Mouse (Mus musculus): Measurements from ENCODE around the gene Hpf1.
A peak's percentile ranks its signal among the peaks of the same experiment; 100 is the strongest.

The Hpf1 gene

GRCm38 (mm10) chr8:60895878-60896277, 5.7 kb downstream of the Hpf1 start:
- DNase-seq (ENCODE audit: low read depth, low spot score) = no peak

- DNase-seq (ENCODE audit: low read depth, low spot score) = no peak
Measured at GRCm38 (mm10) chr8:60900147-60900546, 9.9 kb downstream of the Hpf1 start.

- DNase-seq (ENCODE audit: low read depth, low spot score) = no peak
Measured at GRCm38 (mm10) chr8:60912081-60912480, 21.9 kb downstream of the Hpf1 start.

- DNase-seq (ENCODE audit: low read depth, low spot score) = no peak
Measured at GRCm38 (mm10) chr8:60912554-60912953, 22.3 kb downstream of the Hpf1 start.

- DNase-seq (ENCODE audit: low read depth, low spot score) = no peak
Measured at GRCm38 (mm10) chr8:60919069-60919468, 28.9 kb downstream of the Hpf1 start.

- no peak for DNase-seq (ENCODE audit: low read depth, low spot score)
Measured at GRCm38 (mm10) chr8:60920176-60920575, 30.0 kb downstream of the Hpf1 start.

GRCm38 (mm10) chr8:60933617-60934016, 43.4 kb downstream of the Hpf1 start:
- DNase-seq (ENCODE audit: low read depth, low spot score) = no peak

- peak; percentile 30 for DNase-seq (ENCODE audit: low read depth, low spot score)
Measured at GRCm38 (mm10) chr8:60938717-60939424, 48.7 kb downstream of the Hpf1 start.

GRCm38 (mm10) chr8:60942867-60943266, 52.6 kb downstream of the Hpf1 start:
- no peak for DNase-seq (ENCODE audit: low read depth, low spot score)

GRCm38 (mm10) chr8:60947503-60947902, 57.3 kb downstream of the Hpf1 start:
- no peak for DNase-seq (ENCODE audit: low read depth, low spot score)

GRCm38 (mm10) chr8:60949859-60950258, 59.6 kb downstream of the Hpf1 start:
- DNase-seq (ENCODE audit: low read depth, low spot score) = no peak

GRCm38 (mm10) chr8:60951271-60951670, 61.1 kb downstream of the Hpf1 start:
- no peak for DNase-seq (ENCODE audit: low read depth, low spot score)

- DNase-seq (ENCODE audit: low read depth, low spot score) = no peak
Measured at GRCm38 (mm10) chr8:60951757-60952156, 61.5 kb downstream of the Hpf1 start.

GRCm38 (mm10) chr8:60952803-60953202, 62.6 kb downstream of the Hpf1 start:
- DNase-seq (ENCODE audit: low read depth, low spot score) = no peak

GRCm38 (mm10) chr8:60954281-60955014, 64.2 kb downstream of the Hpf1 start:
- peak; percentile 61 for DNase-seq (ENCODE audit: low read depth, low spot score)

GRCm38 (mm10) chr8:60956847-60957246, 66.6 kb downstream of the Hpf1 start:
- DNase-seq (ENCODE audit: low read depth, low spot score) = no peak
